Mouse (Mus musculus) heart, embryonic 15.5 days (tissue): ENCODE data around the gene Hist1h4c. TPM values are rescaled to one million over a fixed set of nuclear protein-coding genes. Genes with fewer than 3 reads are reported as not detected.
"Not testable (repeated sequence)": the region's sequence is repeated elsewhere in the genome, so short reads cannot be mapped to it uniquely, and the experiment has no call there.

Experiments used
- ATAC-seq: fragments of 200-750 bp; cut with Nextera tagmentation; replicated peaks from 2 replicates; pipeline ENCODE4 v1.8.0; 2017; ENCODE audit warnings: low read depth, moderate TSS enrichment; ENCODE audit not compliant: insufficient number of reproducible peaks, insufficient read depth, low FRiP score
- H3K27ac ChIP-seq: fragments of 300-500 bp; sonication (generic); 2 replicates; pipeline ENCODE4 v1.5.1; 2015; ENCODE audit warnings: mild to moderate bottlenecking, inconsistent platforms
- H3K27me3 ChIP-seq: fragments of 300-500 bp; sonication (generic); 2 replicates; pipeline ENCODE4 v1.6.1; 2015; ENCODE audit warnings: inconsistent platforms
- H3K36me3 ChIP-seq: fragments of 300-500 bp; sonication (generic); 2 replicates; pipeline ENCODE4 v1.6.1; 2015; ENCODE audit warnings: mild to moderate bottlenecking, inconsistent platforms
- H3K4me1 ChIP-seq: fragments of 300-500 bp; sonication (generic); replicated peaks from 2 replicates; pipeline ENCODE4 v1.6.1; 2015; ENCODE audit warnings: inconsistent platforms
- H3K4me2 ChIP-seq: fragments of 300-500 bp; sonication (generic); 2 replicates; pipeline ENCODE4 v1.6.1; 2015; ENCODE audit warnings: inconsistent platforms, mild to moderate bottlenecking, moderate library complexity
- H3K4me3 ChIP-seq: fragments of 300-500 bp; sonication (generic); 2 replicates; pipeline ENCODE4 v1.5.1; 2015; ENCODE audit warnings: mild to moderate bottlenecking, inconsistent platforms
- H3K9ac ChIP-seq: fragments of 300-500 bp; sonication (generic); 2 replicates; pipeline ENCODE4 v1.6.1; 2015; ENCODE audit warnings: mild to moderate bottlenecking, inconsistent platforms
- H3K9me3 ChIP-seq: fragments of 300-500 bp; sonication (generic); replicated peaks from 2 replicates; pipeline ENCODE4 v1.6.1; 2016; ENCODE audit warnings: inconsistent platforms
- WGBS: fragments of 180-500 bp; shearing (Covaris S2); methylation state at CpG from one replicate; pipeline ENCODE4 v1.1.7; 2015; ENCODE audit warnings: mixed read lengths; 5-methylcytosine and 5-hydroxymethylcytosine counted together
- polyA plus RNA-seq: library from polyadenylated mRNA; unstranded; fragments of >200 nt; fragmentation: Nextera tagmentation; extraction: Ambion mirVana; gene quantifications from 2 replicates; pipeline ENCODE4 v1.2.1, GENCODE M21; 2015

Hist1h4c gene
- 2.4 and 2.7 TPM in 2 replicates for polyA plus RNA-seq

DNA sequence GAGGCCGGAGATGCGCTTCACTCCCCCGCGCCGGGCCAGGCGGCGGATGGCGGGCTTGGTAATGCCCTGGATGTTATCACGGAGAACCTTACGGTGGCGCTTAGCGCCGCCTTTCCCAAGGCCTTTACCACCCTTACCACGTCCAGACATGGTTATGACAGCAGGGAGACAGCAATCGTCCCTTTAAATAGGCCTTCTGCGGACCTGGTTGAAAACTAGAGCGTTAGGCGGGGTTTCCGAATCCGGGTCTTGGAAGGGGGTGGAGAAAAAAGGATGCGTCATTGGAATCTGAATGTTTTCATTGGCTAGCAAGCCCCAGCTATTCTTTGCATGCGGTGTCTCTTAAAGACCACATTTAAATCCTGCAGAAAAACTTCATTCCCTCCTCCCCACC, at the start of gene Hist1h4c:
TSS of gene Hist1h4c (minus strand) at position 155 of the 394 bp plus-strand sequence.
- peak within 1 kb of the TSS; percentile 65 for H3K4me2 ChIP-seq
- 0% methylated on average over 22 of the region's 22 CpGs for WGBS
- H3K9ac ChIP-seq: peak within 1 kb of the TSS; percentile 35
- H3K9me3 ChIP-seq: no peaks in the 10 kb centered on the region
- peak; percentile 94 for ATAC-seq
- peaks cover 12% of the 10 kb centered on the region for H3K4me1 ChIP-seq
- H3K27me3 ChIP-seq: no peaks in the 10 kb centered on the region
- H3K36me3 ChIP-seq: no peaks in the 10 kb centered on the region
- peak within 1 kb of the TSS; percentile 45 for H3K4me3 ChIP-seq
- peak within 1 kb of the TSS; percentile 80 for H3K27ac ChIP-seq

DNA sequence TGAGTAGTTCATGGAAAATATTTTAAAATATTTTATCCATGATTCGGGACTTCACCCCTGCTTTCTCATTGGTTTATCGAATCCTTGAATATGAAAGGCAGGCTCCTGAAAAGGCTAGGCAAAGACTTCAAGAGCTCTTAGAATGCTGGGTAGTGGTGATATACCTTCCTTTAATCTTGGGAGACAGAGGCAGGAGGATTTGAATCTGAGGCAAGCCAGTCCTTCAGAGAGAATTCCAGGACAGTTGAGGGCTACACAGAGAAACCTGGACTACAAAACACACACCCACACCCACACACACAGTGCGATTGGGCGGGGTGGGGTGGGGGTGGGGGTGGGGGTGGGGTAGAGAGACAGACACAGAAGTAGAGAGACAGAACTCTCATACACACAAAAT, 49.6 kb upstream of the Hist1h4c start:
- Histone ChIP-seq H3K4me2 (peak overlapping the region; percentile 70), H3K4me1 (peaks cover 25% of the 10 kb centered on the region), H3K27me3 (no peaks in the 10 kb centered on the region), H3K9me3 (no peaks in the 10 kb centered on the region), H3K4me3 (no peak overlapping the region), H3K9ac (no peak overlapping the region), H3K36me3 (no peaks in the 10 kb centered on the region), H3K27ac (peak overlapping the region; percentile 99)
- no peak for ATAC-seq
- WGBS: 12% methylated on average over 4 of the region's 4 CpGs

GRCm38 (mm10) chr13:23747081-23747891, 49.0 kb upstream of the Hist1h4c start:
- peak overlapping the region; percentile 39 for H3K4me3 ChIP-seq
- H3K4me1 ChIP-seq: peaks cover 21% of the 10 kb centered on the region
- H3K27me3 ChIP-seq: no peaks in the 10 kb centered on the region
- no peaks in the 10 kb centered on the region for H3K36me3 ChIP-seq
- H3K9me3 ChIP-seq: no peaks in the 10 kb centered on the region
- ATAC-seq: peak; percentile 17
- peak overlapping the region; percentile 50; the same call in 1 of the 2 replicates for H3K9ac ChIP-seq
- H3K4me2 ChIP-seq: peak overlapping the region; percentile 70
- WGBS: 7% methylated on average over 13 of the region's 13 CpGs
- H3K27ac ChIP-seq: peak overlapping the region; percentile 99

DNA sequence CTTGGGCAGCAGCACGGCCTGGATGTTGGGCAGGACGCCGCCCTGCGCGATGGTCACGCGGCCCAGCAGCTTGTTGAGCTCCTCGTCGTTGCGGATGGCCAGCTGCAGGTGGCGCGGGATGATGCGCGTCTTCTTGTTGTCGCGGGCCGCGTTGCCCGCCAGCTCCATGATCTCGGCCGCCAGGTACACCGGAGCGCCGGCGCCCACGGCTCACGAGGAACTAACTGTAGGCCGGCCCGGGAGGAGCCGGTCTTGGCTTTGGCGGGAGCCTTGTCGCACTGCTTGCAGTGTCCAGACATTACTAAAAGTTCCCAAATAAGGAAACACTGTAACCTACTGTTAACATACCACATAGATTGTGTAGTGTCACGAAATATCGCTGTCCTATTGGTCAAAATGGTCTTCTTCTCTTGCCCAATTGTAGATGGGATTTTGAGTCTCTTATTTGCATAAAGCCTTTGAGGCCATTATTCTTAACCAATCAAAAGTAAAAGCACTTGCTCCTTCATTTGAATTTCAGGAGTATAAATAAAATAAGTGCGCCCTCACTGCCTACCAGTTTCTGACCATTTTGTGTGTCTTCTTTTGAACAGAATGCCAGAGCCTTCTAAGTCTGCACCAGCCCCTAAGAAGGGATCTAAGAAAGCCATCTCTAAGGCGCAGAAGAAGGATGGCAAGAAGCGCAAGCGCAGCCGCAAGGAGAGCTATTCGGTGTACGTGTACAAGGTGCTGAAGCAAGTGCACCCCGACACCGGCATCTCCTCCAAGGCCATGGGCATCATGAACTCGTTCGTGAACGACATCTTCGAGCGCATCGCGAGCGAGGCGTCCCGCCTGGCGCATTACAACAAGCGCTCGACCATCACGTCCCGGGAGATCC, 48.2 kb upstream of the Hist1h4c start, which contains the start of gene Hist1h2bb:
TSS of gene Hist1h2bb (plus strand) at position 534 of the 880 bp plus-strand sequence.
- not testable (repeated sequence) for H3K27me3 ChIP-seq
- WGBS: under 1% methylated on average over 49 of the region's 58 CpGs
- peak; percentile 92 for ATAC-seq

GRCm38 (mm10) chr13:23745381-23746161, 47.3 kb upstream of the Hist1h4c start, which contains the start of gene Hist1h3c:
Gene Hist1h3c, minus strand, starts transcription at chr13:23745602.
- Histone ChIP-seq H3K27me3 (no peaks in the 10 kb centered on the region), H3K9me3 (no peaks in the 10 kb centered on the region), H3K36me3 (no peaks in the 10 kb centered on the region), H3K4me2 (peak within 1 kb of the TSS; percentile 70), H3K27ac (peak within 1 kb of the TSS; percentile 99), H3K9ac (peak within 1 kb of the TSS; percentile 65), H3K4me3 (peak within 1 kb of the TSS; percentile 49), H3K4me1 (peaks cover 26% of the 10 kb centered on the region)
- peak; percentile 53 for ATAC-seq
- WGBS: under 1% methylated on average over 24 of the region's 28 CpGs

More for the DNA sequence above, 48.2 kb upstream of the Hist1h4c start, which contains the start of gene Hist1h2bb:
- Histone ChIP-seq H3K9ac (peak within 1 kb of the TSS; percentile 65), H3K4me3 (peak within 1 kb of the TSS; percentile 49), H3K4me2 (peak within 1 kb of the TSS; percentile 70), H3K4me1 (peaks cover 22% of the 10 kb centered on the region), H3K27ac (peak within 1 kb of the TSS; percentile 99)
- not testable (repeated sequence) for H3K36me3 ChIP-seq, H3K9me3 ChIP-seq

DNA sequence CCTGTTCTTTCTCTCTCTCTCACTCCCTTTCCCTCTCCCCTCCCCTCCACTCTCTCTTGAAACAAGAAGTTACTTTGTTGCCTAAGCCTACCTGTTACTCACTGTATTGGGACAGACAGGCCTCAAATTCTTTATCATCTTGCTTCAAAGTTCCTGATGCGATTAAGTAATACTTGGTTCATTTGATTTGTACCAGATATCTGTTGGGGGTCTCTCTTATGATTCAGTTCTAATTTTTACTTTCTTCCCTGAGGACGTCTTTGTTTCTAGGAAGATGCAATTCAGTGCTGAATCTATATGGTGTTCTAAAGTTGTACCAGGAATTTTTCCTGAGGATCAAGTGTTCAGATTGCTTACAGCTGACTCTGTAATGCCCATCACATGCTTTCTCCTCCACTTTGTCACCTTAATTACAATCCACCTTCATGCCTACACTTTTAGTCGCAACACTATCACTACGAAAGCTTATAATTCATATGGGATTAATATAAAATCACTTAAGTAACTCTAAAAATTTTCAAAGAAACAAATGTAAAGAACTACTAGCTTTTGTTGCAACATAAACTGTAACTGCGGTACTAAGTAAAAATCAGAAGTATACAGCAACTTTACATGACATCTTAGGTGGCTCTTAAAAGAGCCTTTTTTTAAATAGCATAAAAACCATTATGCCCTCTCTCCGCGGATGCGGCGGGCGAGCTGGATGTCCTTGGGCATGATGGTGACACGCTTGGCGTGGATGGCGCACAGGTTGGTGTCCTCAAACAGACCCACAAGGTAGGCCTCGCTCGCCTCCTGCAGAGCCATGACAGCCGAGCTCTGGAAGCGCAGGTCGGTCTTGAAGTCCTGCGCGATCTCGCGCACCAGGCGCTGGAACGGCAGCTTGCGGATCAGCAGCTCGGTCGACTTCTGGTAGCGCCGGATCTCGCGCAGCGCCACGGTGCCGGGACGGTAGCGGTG, 46.4 kb upstream of the Hist1h4c start:
- WGBS: 2% methylated on average over 20 of the region's 36 CpGs
- Histone ChIP-seq H3K4me3 (peak overlapping the region; percentile 49), H3K4me2 (peak overlapping the region; percentile 70), H3K9me3 (no peaks in the 10 kb centered on the region), H3K36me3 (no peaks in the 10 kb centered on the region), H3K27ac (peak overlapping the region; percentile 72), H3K9ac (peak overlapping the region; percentile 35; the same call in 1 of the 2 replicates), H3K4me1 (peaks cover 30% of the 10 kb centered on the region), H3K27me3 (no peaks in the 10 kb centered on the region)
- ATAC-seq: no peak

GRCm38 (mm10) chr13:23743963-23744362, 45.7 kb upstream of the Hist1h4c start:
- Histone ChIP-seq H3K36me3 (no peaks in the 10 kb centered on the region), H3K9me3 (no peaks in the 10 kb centered on the region), H3K9ac (0 out of 2 replicates have a peak overlapping the region, but pooled peaks have one; percentile 35), H3K4me1 (peaks cover 33% of the 10 kb centered on the region), H3K27ac (peak overlapping the region; percentile 72; the same call in 1 of the 2 replicates), H3K4me3 (no peak overlapping the region), H3K27me3 (no peaks in the 10 kb centered on the region), H3K4me2 (peak overlapping the region; percentile 70)
- 43% methylated on average over 4 of the region's 4 CpGs for WGBS
- ATAC-seq: no peak

- no peak overlapping the region for H3K27ac ChIP-seq
- H3K4me1 ChIP-seq: peaks cover 33% of the 10 kb centered on the region
- no peak overlapping the region for H3K4me3 ChIP-seq
- no peak overlapping the region for H3K9ac ChIP-seq
- H3K27me3 ChIP-seq: no peaks in the 10 kb centered on the region
- ATAC-seq: no peak
- H3K36me3 ChIP-seq: no peaks in the 10 kb centered on the region
- WGBS: 86% methylated on average over 5 of the region's 5 CpGs
- H3K9me3 ChIP-seq: no peaks in the 10 kb centered on the region
- H3K4me2 ChIP-seq: no peak overlapping the region
Observed at GRCm38 (mm10) chr13:23743215-23743614, 45.0 kb upstream of the Hist1h4c start.

- ATAC-seq: no peak
- Histone ChIP-seq H3K4me1 (peaks cover 28% of the 10 kb centered on the region), H3K9ac (no peak overlapping the region)
Observed at GRCm38 (mm10) chr13:23742007-23742406, 43.8 kb upstream of the Hist1h4c start.

GRCm38 (mm10) chr13:23740910-23741309, 42.7 kb upstream of the Hist1h4c start:
- Histone ChIP-seq H3K4me3 (peak overlapping the region; percentile 74), H3K4me1 (peaks cover 28% of the 10 kb centered on the region), H3K9ac (no peak overlapping the region), H3K27me3 (no peaks in the 10 kb centered on the region), H3K9me3 (no peaks in the 10 kb centered on the region), H3K4me2 (peak overlapping the region; percentile 97), H3K27ac (peak overlapping the region; percentile 99), H3K36me3 (no peaks in the 10 kb centered on the region)
- ATAC-seq: no peak
- 52% methylated on average over 5 of the region's 5 CpGs for whole genome bisulfite sequencing

More at GRCm38 (mm10) chr13:23742007-23742406, 43.8 kb upstream of the Hist1h4c start:
- no peaks in the 10 kb centered on the region for H3K36me3 ChIP-seq
- no peaks in the 10 kb centered on the region for H3K27me3 ChIP-seq
- H3K4me3 ChIP-seq: no peak overlapping the region
- 0 out of 2 replicates have a peak overlapping the region, but pooled peaks have one; percentile 8 for H3K4me2 ChIP-seq
- H3K27ac ChIP-seq: peak overlapping the region; percentile 9; the same call in 1 of the 2 replicates
- no peaks in the 10 kb centered on the region for H3K9me3 ChIP-seq
